Mouse (Mus musculus) cerebellum, postnatal 10 days (tissue): Measurements from ENCODE around the gene Olfr1322.

ENCODE experiments used
- DNase-seq, 2 experiments: peaks; one replicate each; pipeline ENCODE4 v3.0.0; 2021; ENCODE audit warnings: mixed read lengths in 2 of 2

Gene Olfr1322

GRCm38 (mm10) chrX:49891383-49891782, at the start of gene Olfr1322:
Gene Olfr1322 (minus strand): TSS chrX:49891483.
- DNase-seq: no peak

GRCm38 (mm10) chrX:49877651-49878349, 13.5 kb downstream of the Olfr1322 start:
- no peak for DNase-seq
